Mouse (Mus musculus) forebrain, embryonic 10.5 days (tissue): ENCODE measurements around the gene Nbas. TPM values are rescaled to one million over a fixed set of nuclear protein-coding genes. Genes with fewer than 3 reads are reported as not detected.

Experiments
- DNase-seq: peaks from one replicate; pipeline ENCODE4 v3.0.0-alpha.2; 2017; ENCODE audit warnings: low spot score; ENCODE audit errors: extremely low spot score
- H3K27ac ChIP-seq: fragments of 300-500 bp; sonication (generic); 2 replicates; pipeline ENCODE4 v1.5.1; 2016; ENCODE audit warnings: mild to moderate bottlenecking
- H3K27me3 ChIP-seq: fragments of 300-500 bp; sonication (generic); 2 replicates; pipeline ENCODE4 v1.6.1; 2016; ENCODE audit warnings: mild to moderate bottlenecking; ENCODE audit not compliant: poor library complexity, severe bottlenecking
- H3K36me3 ChIP-seq: fragments of 300-500 bp; sonication (generic); replicated peaks from 2 replicates; pipeline ENCODE4 v1.6.1; 2016; ENCODE audit warnings: mild to moderate bottlenecking, moderate library complexity
- H3K4me1 ChIP-seq: fragments of 300-500 bp; sonication (generic); 2 replicates; pipeline ENCODE4 v1.6.1; 2016
- H3K4me3 ChIP-seq: fragments of 300-500 bp; sonication (generic); 2 replicates; pipeline ENCODE4 v1.5.1; 2016; ENCODE audit warnings: mild to moderate bottlenecking, moderate library complexity
- H3K9me3 ChIP-seq: fragments of 300-500 bp; sonication (generic); 2 replicates; pipeline ENCODE4 v1.6.1; 2016; ENCODE audit warnings: mild to moderate bottlenecking, moderate library complexity
- WGBS: fragments of 180-500 bp; shearing (Covaris S2); methylation state at CpG from one replicate; pipeline ENCODE4 v1.1.7; 2016; 5-methylcytosine and 5-hydroxymethylcytosine counted together
- polyA plus RNA-seq: library from polyadenylated mRNA; unstranded; fragments of >200 nt; fragmentation: Nextera tagmentation; extraction: Ambion mirVana; gene quantifications from 2 replicates; pipeline ENCODE4 v1.2.1, GENCODE M21; 2016

The Nbas gene
- polyA plus RNA-seq, 1 experiment from 2014 or later: 14.8 TPM

GRCm38 (mm10) chr12:13609027-13609426 lies 340.1 kb downstream of the Nbas start:
- no peaks in the 10 kb centered on the region for H3K36me3 ChIP-seq
- no peak for DNase-seq
- H3K9me3 ChIP-seq: no peaks in the 10 kb centered on the region
- WGBS: 94% methylated on average over 11 of the region's 11 CpGs
- no peak overlapping the region for H3K27ac ChIP-seq
- no peaks in the 10 kb centered on the region for H3K27me3 ChIP-seq
- H3K4me3 ChIP-seq: no peak overlapping the region
- peaks cover 10% of the 10 kb centered on the region for H3K4me1 ChIP-seq

- Histone ChIP-seq H3K9me3 (no peaks in the 10 kb centered on the region), H3K4me3 (no peak overlapping the region), H3K36me3 (no peaks in the 10 kb centered on the region), H3K27ac (no peak overlapping the region), H3K27me3 (no peaks in the 10 kb centered on the region), H3K4me1 (peaks cover 10% of the 10 kb centered on the region)
- WGBS: 26% methylated on average over 2 of the region's 2 CpGs
- no peak for DNase-seq
Observed at GRCm38 (mm10) chr12:13613041-13613440, 344.1 kb downstream of the Nbas start.

GRCm38 (mm10) chr12:13615661-13616060 lies 346.7 kb downstream of the Nbas start:
- H3K4me3 ChIP-seq: no peak overlapping the region
- WGBS: 83% methylated on average over 7 of the region's 7 CpGs
- DNase-seq: no peak

GRCm38 (mm10) chr12:13622150-13622822 lies 353.4 kb downstream of the Nbas start:
- DNase-seq: no peak
- no peaks in the 10 kb centered on the region for H3K9me3 ChIP-seq
- no peaks in the 10 kb centered on the region for H3K27me3 ChIP-seq
- H3K4me3 ChIP-seq: no peak overlapping the region
- H3K36me3 ChIP-seq: no peaks in the 10 kb centered on the region
- 86% methylated on average over 15 of the region's 15 CpGs for WGBS
- peaks cover 2% of the 10 kb centered on the region; the same call in 1 of the 2 replicates for H3K4me1 ChIP-seq
- no peak overlapping the region for H3K27ac ChIP-seq

More at GRCm38 (mm10) chr12:13615661-13616060, 346.7 kb downstream of the Nbas start:
- H3K9me3 ChIP-seq: no peaks in the 10 kb centered on the region
- H3K27me3 ChIP-seq: no peaks in the 10 kb centered on the region
- peaks cover 10% of the 10 kb centered on the region for H3K4me1 ChIP-seq
- H3K27ac ChIP-seq: no peak overlapping the region
- no peaks in the 10 kb centered on the region for H3K36me3 ChIP-seq

- H3K27me3 ChIP-seq: no peaks in the 10 kb centered on the region
- no peaks in the 10 kb centered on the region for H3K36me3 ChIP-seq
- WGBS: 52% methylated on average over 12 of the region's 12 CpGs
- H3K9me3 ChIP-seq: no peaks in the 10 kb centered on the region
- no peak overlapping the region for H3K4me3 ChIP-seq
- H3K27ac ChIP-seq: no peak overlapping the region
- H3K4me1 ChIP-seq: peaks cover 5% of the 10 kb centered on the region; the same call in 1 of the 2 replicates
- DNase-seq: no peak
Observed at GRCm38 (mm10) chr12:13626803-13627706, 358.1 kb downstream of the Nbas start.

Other genes with a start within 250 kb of the Nbas start
- gene Ddx1, start 19.9 kb upstream of the Nbas start, polyA plus RNA-seq: 211 and 212 TPM in 2 replicates